Mouse (Mus musculus): ENCODE measurements around the gene Nfe2.
"Not testable (repeated sequence)": the region's sequence is repeated elsewhere in the genome, so short reads cannot be mapped to it uniquely, and the experiment has no call there.

Nfe2 gene

GRCm38 (mm10) chr15:103290843-103291242, 32.6 kb upstream of the Nfe2 start:
- in situ Hi-C loops (cut with MseI, MboI), result no loop called here

GRCm38 (mm10) chr15:103290417-103290816, 32.2 kb upstream of the Nfe2 start:
- in situ Hi-C loops (cut with MseI, MboI), result no loop called here

DNA sequence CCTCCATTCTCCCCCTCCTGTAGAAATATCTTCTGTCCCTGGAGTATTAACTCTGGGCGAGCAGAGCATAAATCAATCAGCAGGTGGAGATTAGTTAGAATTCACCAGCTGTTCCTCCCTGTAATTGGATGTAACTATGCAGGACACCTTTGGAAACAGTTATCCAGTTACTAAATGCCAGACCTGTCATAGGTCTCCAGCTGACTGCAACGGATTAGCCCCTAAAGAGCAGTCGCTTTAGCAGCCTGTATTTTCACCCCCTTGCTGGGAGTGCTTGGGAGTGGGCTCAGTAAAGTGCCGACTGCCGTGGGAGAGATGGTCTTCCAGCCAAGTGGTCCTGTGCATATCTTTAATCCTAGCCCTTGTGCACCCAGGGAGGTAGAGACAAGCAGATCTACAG, 31.4 kb upstream of the Nfe2 start:
- in situ Hi-C loops (cut with MseI, MboI), result no loop called here

DNA sequence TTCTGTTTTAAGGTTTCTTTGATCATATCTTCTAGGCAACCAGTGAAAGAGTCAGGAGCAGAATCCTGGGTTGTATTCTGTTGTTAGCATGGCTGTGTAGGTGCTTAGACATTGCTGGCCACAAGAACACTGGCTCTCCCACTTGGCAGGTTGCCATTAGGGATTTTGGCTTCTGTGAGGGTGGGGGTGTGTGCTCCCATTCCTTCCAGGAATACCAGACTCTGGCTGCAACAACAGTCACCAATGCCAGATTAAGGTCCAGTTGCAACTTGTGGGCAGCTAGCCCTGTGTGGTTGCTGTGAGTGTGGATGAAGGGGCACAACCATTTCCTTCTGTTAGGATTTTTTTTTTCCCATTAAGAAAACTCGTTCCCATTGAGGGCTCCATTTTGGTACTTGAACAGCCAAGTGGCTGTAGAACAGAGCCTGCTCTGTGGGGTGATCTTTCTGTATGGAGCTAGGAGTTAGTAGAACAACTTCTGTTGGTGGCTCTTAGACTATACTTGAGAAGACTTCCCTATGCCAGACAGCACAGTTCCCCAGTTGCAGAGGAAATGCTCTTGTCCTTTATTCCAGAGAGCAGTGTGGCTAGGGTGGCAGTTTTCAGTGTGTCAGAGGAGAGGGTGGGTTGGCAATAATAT, 27.7 kb upstream of the Nfe2 start:
- in situ Hi-C loops (cut with MseI, MboI), result no loop called here

DNA sequence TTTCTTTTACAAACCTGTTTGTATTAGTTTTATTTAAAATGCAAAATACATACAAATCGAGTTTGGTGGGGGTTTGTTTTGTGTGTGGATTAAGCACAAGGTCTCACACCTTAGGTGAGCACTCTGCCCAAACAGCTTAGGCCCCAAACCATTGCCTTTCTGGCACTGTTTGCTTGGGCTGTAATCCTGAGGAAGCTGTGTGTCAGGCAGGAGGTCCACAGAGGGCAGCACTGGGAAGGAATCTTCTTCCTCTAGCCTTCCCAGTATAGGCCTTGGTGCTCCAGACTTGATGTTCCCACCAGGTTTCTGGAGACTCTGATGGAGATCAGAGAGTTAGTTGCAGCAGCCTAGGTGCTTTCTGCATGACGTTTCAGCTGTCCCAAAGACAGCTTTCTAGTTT, 26.4 kb upstream of the Nfe2 start:
- in situ Hi-C loops (cut with MseI, MboI), result no loop called here

- in situ Hi-C loops (cut with MseI, MboI), result no loop called here
Measured at GRCm38 (mm10) chr15:103284066-103284465, 25.9 kb upstream of the Nfe2 start.

GRCm38 (mm10) chr15:103281465-103282205, 23.4 kb upstream of the Nfe2 start:
- in situ Hi-C loops (cut with MseI, MboI), result no loop called here

DNA sequence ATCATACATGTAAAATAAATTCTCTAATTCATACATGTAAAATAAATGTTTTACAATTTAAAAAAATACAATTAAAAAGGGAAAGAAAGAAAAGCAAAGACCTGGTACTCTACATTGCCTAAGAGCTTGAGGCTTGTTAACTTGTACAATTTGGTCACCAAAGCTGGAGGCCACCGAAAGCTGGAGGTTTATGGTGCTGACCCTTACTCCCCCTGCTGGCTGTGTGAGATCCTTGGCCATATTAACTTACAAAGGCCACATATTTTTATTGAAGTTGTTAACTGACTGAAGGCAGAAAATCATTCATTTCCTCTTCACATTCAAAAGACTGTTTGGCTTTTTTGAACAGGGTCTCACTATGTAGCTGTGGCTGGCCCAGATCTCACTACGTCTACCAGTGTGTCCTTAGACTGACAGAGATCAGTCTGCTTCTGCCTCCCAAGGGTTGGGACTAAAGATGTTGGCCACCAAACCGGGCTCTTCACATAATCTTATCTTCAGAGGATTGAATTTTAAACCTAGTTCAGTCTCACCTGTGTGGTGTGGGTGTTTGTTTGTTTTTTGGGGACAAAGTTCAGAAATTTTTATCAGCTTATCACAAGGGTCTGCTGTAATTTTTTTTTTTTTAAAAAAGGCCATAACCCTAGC, 22.7 kb upstream of the Nfe2 start:
- in situ Hi-C loops (cut with MseI, MboI), result no loop called here

- in situ Hi-C loops (cut with MseI, MboI), result no loop called here
Measured at GRCm38 (mm10) chr15:103279750-103280149, 21.5 kb upstream of the Nfe2 start.

GRCm38 (mm10) chr15:103277949-103278348, 19.7 kb upstream of the Nfe2 start:
- in situ Hi-C loops (cut with MseI, MboI), result no loop called here

GRCm38 (mm10) chr15:103275943-103276342, 17.7 kb upstream of the Nfe2 start:
- in situ Hi-C loops (cut with MseI, MboI), result not testable (repeated sequence)

GRCm38 (mm10) chr15:103272419-103273279, 14.4 kb upstream of the Nfe2 start, which contains the start of gene Copz1:
Copz1 (plus strand) TSS chr15:103272714.
- in situ Hi-C loops (cut with MseI, MboI), result no loop called here

DNA sequence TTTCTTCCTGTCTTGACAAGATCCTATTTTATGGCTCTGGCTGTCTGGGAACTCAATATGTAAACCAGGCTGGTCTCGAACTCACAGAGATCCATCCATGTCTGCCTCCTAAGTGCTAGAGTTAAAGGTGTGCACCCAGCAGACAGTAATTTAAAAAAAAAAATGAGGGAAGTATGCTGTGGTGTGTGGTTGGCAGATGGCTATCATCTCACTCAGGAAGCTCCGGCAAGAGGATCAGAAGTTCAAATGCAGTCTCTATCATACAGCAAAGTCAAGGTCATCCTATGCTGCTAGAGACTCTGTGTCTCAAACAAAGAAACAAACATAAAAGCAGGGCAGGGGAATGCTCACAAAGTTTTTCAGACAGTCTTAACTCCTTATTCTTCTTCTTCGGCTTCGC, 10.7 kb upstream of the Nfe2 start:
- in situ Hi-C loops (cut with MseI, MboI), result no loop called here

DNA sequence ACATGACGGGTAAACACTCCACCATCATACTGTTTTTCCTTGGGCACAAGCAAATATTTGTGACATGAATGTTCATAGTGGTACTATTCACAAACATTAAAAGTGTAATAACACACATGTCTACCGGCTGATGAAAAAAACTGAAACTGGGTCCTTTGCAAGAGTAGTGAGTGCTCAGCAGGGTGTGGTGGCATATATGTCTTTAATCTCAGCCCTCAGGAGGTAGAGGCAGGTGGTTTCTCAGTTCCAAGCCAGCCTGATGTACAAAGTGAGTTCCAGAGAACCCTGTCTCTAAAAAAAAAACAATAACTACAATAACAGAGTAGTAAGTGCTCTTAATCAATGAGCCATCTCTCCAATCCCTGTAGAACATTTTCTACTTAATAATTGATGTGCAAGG, 6.6 kb upstream of the Nfe2 start:
- in situ Hi-C loops (cut with MseI, MboI), result no loop called here

DNA sequence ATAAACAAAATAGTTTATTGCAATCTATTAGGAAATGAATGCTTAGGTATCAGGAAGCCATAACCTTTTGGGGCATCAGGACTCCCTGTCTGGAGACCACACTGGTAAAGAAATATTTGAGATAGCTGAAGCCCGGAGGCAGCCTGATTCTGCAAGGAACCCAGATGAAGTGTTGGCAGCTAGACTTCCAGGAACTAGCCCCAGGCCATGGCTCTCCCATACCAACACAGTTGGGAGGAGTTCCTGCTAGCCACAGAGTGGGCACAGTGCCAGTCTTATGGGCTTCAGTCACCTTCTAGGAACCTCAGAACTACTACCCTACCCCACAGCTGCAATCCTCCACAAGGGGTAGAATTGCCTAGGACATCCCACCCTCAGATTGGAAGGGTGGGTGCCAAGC, 1.8 kb upstream of the Nfe2 start:
- in situ Hi-C loops (cut with MseI, MboI), result no loop called here

GRCm38 (mm10) chr15:103259162-103259561, 959 bp upstream of the Nfe2 start:
- in situ Hi-C loops (cut with MseI, MboI), result no loop called here

GRCm38 (mm10) chr15:103256210-103256986, 1.8 kb downstream of the Nfe2 start:
- in situ Hi-C loops (cut with MseI, MboI), result no loop called here

GRCm38 (mm10) chr15:103255169-103255568, 3.0 kb downstream of the Nfe2 start:
- in situ Hi-C loops (cut with MseI, MboI), result no loop called here

GRCm38 (mm10) chr15:103253352-103253751, 4.9 kb downstream of the Nfe2 start:
- in situ Hi-C loops (cut with MseI, MboI), result no loop called here

DNA sequence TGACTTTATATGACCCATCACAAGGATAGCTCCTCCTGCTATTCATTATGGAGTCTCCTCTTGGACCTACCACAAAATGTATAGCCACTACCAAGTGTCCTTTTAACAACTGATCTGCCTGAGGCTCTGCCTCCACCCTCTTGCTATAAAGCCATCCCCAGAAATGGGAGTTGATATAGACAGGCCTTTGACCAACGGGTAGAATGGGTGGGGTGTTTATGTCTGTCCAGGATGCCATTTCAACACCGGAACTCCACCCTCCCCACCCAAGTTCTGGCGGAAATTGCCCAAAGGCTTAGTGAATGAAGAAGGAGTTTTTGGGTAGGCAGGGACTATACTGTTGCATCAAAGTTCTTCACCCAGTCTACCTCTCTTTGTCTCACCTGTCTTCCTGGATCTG, 5.5 kb downstream of the Nfe2 start:
- in situ Hi-C loops (cut with MseI, MboI), result no loop called here

DNA sequence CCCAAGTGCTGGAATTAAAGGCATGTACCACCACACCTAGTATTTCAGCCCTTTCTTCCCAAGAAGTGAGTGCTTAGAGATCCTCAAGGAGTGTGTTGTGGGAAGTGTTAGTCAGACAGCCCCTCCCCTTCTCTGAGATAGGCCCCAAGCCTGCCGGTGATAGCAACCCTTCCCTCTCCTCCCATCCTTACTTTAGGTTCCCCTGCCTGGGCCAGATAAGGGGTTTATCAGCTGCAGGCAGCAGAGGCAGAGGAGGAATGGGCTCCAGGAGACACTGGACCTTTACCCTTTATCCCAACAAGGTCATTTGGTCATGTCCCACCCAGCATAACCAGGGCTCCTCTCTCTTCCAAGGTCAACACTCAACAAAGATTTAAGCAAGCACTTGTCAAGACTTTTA, 6.6 kb downstream of the Nfe2 start:
- in situ Hi-C loops (cut with MseI, MboI), result no loop called here

Data from mouse trophoblast stem cell (cell line).